Mouse (Mus musculus): Measurements from ENCODE around the gene Rasa1. TPM values are rescaled to one million over a fixed set of nuclear protein-coding genes. Genes with fewer than 3 reads are reported as not detected.

The Rasa1 gene
- polyA plus RNA-seq (2012; rRNA removed; ENCODE audit: low replicate concordance), result 1.1 and 1.6 TPM in 2 replicates

GRCm38 (mm10) chr13:85288843-85289713 is at the start of gene Rasa1:
Gene Rasa1, minus strand, starts transcription at chr13:85289130.

GRCm38 (mm10) chr13:85188903-85189643 is 99.9 kb downstream of the Rasa1 start, which contains the start of gene Ccnh:
Gene Ccnh, plus strand, starts transcription at chr13:85189408.

Other genes starting within 250 kb of the Rasa1 start
- 3.1 and 4.9 TPM in 2 replicates for gene Ccnh, start 99.7 kb downstream of the Rasa1 start, polyA plus RNA-seq (2012; rRNA removed; ENCODE audit: low replicate concordance)

Measured in duodenum, adult 2 months (tissue).